Mouse (Mus musculus): ENCODE data around the gene Jagn1.

Jagn1 gene

DNA sequence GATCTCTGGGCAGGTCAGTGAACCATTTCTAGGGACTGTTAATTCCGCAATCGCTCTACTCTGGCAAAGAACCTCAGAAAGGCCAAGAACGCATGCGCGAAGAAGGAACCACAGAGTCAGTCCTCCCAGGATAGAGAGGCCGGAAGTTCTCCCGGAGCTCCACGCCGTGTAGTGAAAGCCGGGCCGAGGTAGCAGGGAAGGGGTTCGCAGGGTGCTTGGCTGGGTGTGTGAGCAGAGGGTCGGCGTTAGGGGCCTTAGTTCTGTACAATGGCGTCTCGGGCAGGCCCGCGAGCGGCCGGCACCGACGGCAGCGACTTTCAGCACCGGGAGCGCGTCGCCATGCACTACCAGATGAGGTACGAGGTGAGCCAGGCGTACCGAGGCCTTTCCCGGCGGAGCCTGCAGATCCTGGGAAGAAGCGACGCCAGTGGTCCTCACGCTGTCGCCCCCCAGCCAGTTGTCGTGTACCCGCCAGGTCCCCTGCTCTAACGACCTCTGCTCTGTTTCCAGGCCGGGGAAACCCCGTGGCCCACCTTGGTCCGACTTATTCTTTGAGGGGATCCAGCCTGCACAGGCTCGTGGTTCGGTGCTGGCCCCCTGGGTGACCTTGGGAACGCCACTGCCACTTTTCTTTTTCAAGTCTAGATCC lies at the start of gene Jagn1:
TSS of gene Jagn1 (plus strand) at position 128 of the 649 bp plus-strand sequence.
- DNase-seq (ENCODE audit: low spot score) = peak; percentile 52

DNA sequence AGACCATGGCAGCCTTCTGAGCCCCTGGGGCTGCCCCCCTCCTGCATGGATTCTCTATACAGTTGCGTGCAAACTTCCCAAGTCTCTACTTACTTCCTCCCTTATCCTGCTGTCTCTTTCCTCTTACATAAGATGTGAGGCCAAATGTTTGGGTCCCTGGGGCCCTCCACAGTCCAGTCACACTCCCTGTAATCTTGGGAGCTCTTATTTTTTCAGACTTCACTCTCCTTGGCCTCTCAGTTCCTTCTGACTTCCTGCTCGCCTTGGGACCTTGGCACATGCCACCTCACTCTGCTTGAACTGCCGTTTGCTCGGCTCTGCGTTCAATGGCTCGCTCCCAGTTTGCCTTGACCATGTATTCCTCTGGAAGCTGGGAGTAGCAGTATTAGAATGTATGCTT lies 48.4 kb upstream of the Jagn1 start:
- DNase-seq (ENCODE audit: low spot score) = no peak

DNA sequence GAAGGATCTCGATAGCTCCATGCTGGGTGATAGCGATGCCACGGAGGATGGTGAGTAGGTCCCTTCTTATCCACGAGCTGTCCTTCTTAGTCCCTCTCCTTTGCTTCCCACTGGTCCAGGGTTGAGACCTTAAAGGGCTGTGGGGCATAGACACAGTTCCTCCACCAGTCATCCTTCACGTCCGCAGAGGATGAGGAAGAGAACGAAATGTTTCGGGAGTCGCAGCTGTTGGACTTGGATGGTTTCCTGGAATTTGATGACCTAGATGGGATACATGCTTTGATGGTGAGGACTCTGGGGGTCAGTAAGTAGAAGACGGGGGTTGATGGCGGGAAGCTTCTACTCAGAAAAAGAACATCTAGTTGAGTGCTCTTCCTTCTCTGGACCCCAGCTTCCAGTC lies 47.6 kb upstream of the Jagn1 start:
- no peak for DNase-seq (ENCODE audit: low spot score)

DNA sequence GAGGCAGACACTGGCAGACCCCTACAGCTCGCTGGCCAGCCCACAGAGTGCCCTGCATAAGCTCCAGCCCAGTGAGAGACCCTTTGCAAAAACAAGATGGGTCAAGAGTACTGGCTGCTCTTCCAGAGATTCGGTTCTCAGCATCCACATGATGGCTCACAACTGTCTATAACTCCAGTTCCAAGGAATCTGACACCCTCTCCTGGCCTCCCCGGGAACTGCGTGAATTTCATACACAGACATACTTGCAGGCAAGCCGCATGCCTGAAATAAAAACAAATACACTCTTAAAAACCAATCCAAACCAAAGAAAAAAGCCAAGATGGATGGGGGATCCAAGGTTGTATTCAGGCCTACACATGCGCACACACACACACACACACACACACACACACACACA lies 46.9 kb upstream of the Jagn1 start:
- DNase-seq (ENCODE audit: low spot score) = no peak

DNA sequence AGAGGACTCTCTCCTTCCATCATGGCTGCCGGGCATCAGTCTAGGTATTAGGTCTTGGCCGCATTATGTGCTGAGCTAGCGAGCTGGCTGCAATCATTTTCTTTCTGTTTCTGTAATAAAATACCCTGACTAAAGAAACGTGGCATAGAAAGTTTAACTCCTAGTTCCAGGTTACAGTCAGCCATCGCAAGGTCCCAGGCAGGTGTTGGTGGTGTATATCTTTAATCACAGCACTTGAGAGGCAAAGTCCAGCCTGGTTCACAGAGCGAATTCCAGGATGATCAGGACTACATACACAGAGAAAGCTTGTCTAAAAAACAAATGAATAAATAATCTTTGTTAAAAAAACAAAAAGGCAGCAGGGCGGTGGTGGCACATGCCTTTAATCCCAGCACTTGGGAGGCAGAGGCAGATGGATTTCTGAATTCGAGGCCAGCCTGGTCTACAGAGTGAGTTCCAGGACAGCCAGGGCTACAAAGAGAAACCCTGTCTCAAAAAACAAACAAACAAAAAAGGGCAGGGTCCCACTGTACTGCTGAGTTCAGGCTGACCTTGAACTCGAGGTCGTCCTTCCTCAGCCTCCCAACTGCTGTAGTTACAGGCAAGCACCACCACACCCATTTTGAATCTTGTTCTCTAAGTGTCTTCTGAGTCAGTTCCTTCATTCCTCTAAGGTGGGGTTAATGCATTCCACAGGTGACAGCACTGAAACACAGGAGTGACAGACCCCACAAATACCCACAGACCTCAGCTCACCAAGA lies 45.9 kb upstream of the Jagn1 start:
- no peak for DNase-seq (ENCODE audit: low spot score)

DNA sequence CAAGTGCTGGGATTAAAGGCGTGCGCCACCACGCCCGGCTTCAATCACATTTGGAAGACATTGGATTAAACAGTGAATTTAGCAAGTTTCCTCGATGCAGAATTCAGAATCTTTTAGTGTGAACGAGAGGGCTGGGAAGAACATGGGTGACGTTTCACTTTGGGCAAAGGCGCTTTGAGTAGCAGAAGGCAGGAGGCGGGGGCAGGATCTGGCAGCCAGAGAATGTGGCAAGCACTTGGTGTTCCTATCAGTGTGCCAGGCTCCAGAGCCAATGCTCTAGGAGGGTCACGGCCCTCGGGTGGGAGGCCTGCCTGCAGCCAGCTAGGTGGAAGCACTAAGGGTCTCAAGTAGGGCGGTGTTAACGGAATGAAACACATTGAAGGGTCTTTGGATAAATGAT lies 40.3 kb upstream of the Jagn1 start:
- no peak for DNase-seq (ENCODE audit: low spot score)

DNA sequence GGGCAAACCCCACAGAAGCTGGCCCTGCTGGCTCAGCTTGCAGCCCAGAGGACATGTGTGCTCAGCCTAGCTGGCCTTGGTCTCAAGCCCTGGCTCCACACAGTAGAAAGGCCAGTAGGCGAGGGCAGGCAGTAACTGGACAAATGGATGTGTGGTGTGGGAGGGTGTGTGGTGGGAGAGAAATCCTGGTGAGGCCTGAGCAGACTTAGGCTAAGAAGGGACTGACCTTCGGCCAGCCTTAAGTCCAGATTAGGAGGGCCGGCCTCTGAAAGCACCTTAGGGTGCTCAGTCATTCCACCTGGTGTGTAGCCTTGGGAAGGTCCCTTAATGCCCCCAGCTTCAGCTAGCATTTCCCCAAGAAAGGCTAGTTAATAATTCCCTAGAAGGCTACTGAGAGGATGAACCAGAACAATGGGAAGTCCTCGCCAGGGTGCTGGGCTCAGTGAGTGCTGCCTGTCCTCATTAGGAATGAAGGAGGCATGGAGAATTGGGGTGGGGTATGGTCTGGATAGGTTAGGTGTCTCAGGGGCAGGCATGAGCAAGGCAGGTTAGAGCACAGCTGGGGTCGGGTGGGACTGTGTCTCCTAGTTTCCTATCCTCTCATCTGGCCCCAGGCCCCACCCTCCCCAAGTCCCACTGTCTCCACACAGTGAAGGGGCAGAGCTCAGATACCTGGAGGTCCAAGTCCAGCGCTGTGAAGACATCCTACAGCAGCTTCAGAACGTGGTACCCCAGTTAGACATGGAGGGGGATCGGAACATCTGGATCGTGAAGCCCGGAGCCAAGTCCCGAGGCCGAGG lies 37.5 kb upstream of the Jagn1 start:
- no peak for DNase-seq (ENCODE audit: low spot score)

DNA sequence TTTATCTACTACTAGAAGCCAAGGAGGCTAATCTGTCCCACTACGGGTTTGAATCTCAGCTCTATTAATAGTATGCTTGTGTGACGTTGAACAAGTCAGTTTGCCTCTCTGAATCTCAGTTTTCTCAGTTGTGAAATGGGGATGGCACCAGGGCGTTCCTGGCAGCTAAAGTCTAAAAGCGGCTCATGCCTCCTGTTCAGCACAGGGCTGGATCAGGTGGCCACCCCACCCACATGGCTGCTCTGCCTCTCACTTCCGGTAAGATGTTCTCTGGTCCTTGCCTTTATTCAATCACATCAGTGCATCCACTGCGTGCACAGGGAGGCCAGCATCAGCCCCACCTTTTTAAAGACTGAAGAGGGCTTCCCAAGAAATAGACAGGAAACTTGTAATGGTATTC lies 36.9 kb upstream of the Jagn1 start:
- no peak for DNase-seq (ENCODE audit: low spot score)

DNA sequence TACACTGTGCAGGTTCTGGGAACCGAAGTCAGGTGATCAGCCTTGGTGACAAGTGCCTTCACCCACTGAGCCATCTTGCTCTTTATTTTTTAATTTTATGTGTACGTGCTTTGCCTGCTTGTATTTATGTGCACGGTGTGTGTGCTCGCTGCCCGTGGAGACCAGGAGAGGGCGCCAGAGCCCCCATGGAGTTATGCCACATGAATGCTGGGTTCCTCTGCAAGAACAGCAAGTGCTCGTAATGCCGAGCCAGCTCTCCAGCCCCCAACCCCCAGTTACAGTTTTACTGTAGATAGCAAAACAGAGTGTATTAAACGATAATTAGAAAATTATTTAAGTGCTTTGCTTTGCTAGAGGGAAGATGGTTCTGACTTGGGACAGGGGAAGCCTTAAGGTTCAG lies 35.7 kb upstream of the Jagn1 start:
- DNase-seq (ENCODE audit: low spot score) = no peak

DNA sequence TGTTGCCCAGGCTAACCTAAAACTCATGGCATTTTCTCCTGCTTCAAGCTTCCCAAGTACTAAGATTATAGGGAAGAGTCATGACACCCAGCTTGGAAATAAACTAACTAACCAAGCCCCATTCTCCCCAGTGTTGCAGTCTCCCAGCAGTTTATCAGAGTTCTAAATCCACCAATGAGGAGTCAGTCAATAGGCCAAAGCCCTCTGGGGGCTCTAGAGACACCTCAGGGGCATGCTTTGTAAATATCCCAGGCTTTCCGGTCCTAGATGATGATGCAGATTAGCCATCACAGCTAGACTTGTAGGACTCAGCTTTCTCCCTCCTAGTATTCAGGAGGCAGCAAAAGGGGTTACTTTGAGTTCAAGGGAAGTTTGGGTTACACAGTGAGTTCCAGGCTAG lies 32.4 kb upstream of the Jagn1 start:
- no peak for DNase-seq (ENCODE audit: low spot score)

DNA sequence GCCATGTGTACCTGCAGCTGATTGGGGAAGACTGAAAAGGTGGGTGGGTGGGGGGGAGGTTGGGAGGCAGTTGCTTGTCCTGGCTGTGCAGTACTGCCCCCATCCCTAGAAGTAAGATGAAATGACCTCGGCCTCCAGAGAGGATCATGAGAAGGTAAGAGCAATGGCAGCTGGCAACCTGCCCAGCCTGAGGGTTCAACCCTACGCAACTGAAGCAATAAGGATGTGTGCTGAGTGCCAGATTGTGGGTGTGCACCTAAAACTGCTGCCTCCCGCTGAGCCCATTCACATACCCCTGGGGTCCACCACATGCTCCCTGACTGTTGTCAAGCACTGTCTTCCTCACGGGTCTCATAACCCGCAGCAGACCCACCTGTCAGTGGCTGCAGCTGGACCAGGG lies 26.0 kb upstream of the Jagn1 start:
- DNase-seq (ENCODE audit: low spot score) = no peak

DNA sequence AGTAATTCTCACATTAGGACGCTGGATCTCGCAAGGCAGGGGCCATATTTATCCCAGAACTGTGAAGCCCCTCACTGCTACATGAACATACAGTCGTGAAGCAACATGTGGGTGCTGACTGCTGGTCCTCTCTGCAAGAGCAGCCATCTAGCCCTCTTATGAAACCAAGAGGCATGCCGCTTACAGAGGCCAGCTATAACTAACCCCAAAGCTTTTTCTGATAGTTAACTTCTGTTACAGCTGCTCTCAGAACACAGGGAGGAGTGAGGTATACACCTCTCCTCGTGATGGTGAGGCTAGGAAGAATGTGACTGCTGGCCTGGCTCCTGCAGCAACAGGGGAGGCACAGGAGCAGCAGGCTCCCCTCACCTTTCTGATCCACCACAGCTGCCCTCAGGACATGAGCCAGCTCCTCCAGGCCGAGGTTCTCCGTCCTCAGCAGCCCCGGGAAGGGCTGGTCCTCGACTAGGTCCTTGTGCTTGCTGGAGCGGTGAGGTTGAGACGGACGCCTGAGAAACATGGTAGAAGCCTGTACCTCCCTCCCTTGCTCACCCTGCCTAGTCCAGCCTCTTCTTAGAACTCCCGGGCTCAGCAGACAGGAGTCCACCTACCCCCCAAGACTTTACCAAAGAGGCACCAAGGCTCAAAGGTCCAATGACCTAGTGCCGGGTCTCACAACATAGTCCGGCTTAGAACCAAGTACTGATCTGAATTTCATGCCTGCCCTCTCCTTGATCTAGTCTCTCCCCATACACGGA lies 23.7 kb upstream of the Jagn1 start:
- DNase-seq (ENCODE audit: low spot score) = no peak

DNA sequence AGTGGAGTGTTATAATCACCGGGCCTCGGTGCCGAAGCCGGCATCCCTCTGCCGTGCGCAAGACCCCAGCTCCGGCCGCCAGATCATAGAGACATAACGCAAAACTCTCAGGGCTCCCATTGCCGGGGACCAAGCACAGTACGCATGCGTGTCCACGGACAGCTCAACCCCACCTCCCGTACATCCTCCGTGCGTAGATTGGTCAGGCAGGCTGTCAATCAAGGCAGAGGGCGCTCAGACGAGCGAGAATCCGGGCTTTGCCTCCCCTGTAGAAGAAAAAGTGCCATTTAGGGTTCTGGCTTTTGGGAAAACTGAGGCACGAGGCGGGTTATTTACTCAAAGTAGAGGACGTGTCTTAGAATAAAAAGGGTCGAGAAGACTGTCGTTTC lies 23.2 kb upstream of the Jagn1 start, which contains the start of gene Rpusd3:
TSS of gene Rpusd3 (minus strand) at position 142 of the 389 bp plus-strand sequence.
- DNase-seq (ENCODE audit: low spot score) = peak; percentile 100

DNA sequence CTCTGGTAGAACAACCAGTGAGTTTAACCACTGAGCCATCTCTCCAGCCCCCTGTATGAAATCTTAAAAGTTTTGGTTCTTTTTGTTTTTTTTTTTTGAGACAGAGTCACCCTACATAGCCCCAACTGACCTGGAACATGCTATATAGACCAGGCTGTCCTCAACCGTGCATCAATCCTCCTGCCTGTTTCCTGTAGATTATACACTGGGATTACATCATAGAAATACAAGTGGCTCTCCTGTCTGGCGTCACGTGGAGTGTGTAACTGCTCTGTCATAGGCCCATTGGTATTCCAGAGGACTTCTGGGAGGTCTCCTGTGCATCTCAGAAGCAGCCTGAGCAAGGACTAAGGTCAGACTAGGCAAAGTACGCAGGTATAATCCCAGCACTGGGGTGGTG lies 19.4 kb upstream of the Jagn1 start:
- DNase-seq (ENCODE audit: low spot score) = no peak

DNA sequence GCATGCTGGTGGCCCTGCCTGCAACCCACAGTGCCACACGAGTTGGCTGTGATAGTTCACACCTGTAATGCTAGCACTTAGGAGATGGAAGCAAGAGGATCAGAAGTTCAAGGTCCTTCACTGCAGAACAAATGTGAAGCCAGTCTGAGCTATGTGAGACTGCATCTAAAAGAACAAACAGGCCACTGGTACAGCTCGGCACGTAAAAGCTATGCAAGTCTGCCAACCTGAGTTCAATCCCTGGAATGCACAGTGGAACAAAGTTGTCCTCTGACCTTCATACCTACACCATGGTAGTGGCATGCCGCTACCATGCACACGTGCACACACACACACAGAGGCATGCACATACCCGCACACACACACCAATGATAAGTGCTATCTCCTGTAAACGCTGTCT lies 18.2 kb upstream of the Jagn1 start:
- DNase-seq (ENCODE audit: low spot score) = no peak

DNA sequence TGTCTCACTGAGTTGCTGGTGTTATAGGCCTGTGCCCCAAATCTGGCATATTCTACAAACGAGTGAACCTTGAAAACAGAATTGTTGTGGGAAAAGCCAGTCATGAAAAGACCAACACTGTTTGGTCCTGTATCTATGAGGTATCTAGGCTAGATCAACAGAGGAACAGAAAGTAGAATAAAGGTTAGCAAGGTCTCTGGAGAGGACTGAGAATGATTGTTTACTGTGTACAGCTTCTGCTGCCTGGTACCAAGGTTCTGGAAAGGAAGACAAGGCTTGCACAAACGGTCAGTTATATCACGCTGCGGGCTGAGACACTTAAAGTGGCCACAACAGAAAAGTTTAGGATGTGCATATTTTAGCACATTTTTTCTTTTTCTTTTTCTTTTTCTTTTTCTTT lies 15.7 kb upstream of the Jagn1 start:
- DNase-seq (ENCODE audit: low spot score) = no peak

DNA sequence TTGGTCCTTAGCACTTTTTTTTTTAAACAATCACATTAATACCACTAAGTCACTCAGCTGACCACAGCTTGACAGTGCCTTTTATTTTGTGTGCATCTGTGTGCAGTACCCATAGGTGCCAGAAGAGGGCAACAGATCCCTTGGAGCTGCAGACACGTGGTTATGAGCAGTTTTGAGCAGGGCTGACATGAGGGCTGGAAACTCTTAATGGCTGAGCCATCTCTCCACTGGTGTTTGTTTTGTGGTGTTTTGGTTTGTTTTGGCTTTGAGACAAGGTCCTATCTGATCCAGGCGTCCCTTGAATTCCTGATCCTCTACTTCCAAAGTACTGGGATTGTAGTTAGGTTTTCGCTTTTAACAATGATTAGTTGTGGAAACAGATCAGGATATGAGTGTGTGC lies 15.0 kb upstream of the Jagn1 start:
- DNase-seq (ENCODE audit: low spot score) = no peak

DNA sequence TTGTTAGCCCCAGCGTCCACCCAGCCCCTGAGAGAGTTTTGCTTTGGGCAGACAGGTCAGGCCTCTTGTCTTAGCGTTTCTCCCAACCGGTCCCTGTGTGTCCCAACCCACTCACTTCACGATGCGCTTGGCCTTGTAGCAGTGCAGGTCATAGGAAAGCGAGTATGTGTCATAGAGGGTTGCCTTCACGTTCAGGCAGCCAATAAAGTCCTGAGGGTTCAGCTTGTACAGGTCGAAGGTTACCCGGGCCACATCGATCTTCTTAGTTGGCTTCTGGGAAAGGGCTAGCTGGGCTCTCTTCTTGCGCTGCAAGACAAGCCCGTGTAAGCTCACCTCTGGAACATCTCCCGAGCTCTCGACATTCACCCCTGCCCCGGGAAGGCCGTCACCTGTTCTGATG lies 14.4 kb upstream of the Jagn1 start:
- no peak for DNase-seq (ENCODE audit: low spot score)

DNA sequence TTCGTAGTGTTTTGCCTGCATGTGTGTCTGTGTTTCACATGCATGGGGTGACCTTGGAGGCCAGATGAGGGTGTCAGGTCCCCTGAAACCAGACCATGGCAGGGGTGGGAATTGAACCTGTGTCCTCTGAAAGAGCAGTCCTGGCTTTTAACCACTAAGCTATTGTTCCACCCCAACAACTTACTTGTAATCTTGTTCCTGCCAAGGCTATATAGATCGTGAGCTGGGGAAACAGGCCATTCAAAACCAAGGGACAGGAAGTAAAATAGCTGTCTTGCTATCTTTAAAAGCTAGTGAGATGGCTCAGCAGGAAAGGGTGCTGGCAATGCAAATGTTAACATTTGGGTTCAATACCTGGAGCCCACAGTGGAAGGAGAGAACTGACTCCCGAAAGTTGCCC lies 12.4 kb upstream of the Jagn1 start:
- DNase-seq (ENCODE audit: low spot score) = no peak

DNA sequence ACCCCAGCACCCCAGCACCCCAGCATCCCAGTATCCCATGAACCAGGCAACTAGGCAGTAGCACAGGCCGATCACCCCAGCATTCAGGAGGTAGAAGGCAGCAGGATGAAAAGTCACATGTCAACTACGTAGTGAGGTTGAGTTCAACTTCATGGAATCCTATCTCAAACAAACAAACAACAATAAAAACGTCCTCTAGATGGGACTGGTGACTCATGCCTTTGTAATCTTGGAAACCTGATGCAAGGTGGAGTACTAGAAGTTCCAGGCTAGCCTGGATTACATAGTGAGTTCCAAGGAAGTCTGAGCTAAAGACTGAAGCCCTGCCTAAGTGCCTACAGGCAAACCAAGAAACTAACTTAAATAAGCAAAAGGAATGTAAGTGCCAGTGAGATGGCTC lies 11.5 kb upstream of the Jagn1 start:
- no peak for DNase-seq (ENCODE audit: low spot score)

DNA sequence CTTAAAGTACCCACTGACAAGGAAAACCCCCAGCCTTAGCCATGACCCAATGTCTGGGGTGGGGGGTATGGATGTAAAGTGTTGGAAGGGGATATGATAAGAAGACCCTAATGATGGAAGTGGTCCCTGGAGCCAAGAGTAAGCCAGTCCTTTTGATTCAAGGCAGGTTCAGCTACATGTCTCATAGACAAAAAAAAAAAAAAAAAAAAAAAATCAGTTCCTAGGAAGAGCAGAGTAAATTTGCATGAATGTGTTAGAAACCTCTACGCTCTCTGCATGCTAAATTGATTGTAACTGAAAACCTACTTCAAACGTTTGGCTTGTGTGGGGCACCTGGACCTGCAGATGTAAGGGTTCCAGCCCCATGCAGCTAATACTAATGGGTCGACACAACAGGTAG lies 10.6 kb upstream of the Jagn1 start:
- DNase-seq (ENCODE audit: low spot score) = no peak

DNA sequence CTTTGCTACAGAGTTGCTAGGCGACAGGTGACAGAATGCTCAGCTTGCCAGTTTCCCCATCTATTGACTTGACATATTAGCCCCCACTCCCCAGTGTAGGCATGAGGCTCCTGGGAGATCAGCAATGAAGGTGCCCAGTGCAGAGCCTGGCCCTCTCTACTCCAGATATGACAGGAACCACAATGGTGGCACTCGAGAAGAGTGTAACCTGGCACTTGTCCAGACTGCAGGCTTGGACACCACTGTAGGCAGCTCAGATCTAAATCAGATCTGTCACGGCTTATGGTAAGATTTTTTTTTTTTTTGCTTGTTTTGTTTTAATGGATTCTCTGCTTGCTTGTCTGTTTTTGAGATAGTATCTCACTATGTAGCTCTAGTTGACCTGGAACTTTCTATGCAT lies 8.7 kb upstream of the Jagn1 start:
- DNase-seq (ENCODE audit: low spot score) = no peak

All from urinary bladder, postnatal 10 days (tissue).